Mouse (Mus musculus): ENCODE results near the gene Zfp710. TPM values are rescaled to one million over a fixed set of nuclear protein-coding genes. Genes with fewer than 3 reads are reported as not detected.

The Zfp710 gene
- polyA plus RNA-seq, 1 experiment from 2014 or later, result 22.6 TPM

- no peak overlapping the region; the same call in 1 of the 2 replicates for H3K27ac ChIP-seq (ENCODE audit: low read length)
- H3K4me1 ChIP-seq (ENCODE audit: insufficient read depth, low read length), result peaks cover 76% of the 10 kb centered on the region
- no peak overlapping the region for H3K9ac ChIP-seq (replicated peaks; ENCODE audit: low read length)
- H3K9me3 ChIP-seq (ENCODE audit: low read length), result no peaks in the 10 kb centered on the region
- ATAC-seq (ENCODE audit: low FRiP score, low TSS enrichment), result no peak
- H3K27me3 ChIP-seq (ENCODE audit: insufficient read depth, low read length), result no peaks in the 10 kb centered on the region
- WGBS, result 86% methylated on average over 9 of the region's 9 CpGs
- H3K4me3 ChIP-seq (ENCODE audit: low read length), result no peak overlapping the region
- no peaks in the 10 kb centered on the region for H3K36me3 ChIP-seq (ENCODE audit: insufficient read depth, low read length)
- H3K4me2 ChIP-seq (replicated peaks; ENCODE audit: low read depth, low read length), result no peak overlapping the region
Observed at GRCm38 (mm10) chr7:80053147-80053546, 28.5 kb downstream of the Zfp710 start.

DNA sequence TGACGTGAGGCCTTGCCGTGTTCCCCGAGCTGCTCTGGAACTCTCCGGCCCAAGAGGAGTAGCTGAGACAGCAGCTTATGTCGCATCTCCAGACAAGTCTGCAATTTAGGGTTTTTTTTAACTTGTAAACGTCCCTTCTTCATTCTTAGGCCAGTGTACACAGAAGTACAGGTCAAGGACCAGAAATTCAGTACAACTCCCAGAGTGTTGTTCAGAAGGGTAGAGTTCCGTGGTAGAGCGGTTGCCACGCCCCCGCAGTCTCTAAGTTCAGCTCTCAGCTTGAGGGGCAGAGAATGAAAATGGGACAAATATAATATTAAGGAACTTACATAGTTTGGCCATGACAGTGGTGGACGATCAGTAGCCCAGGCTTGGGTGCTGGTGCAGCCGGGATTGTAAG lies 31.2 kb downstream of the Zfp710 start:
- Histone ChIP-seq H3K4me1 (ENCODE audit: insufficient read depth, low read length) (peaks cover 76% of the 10 kb centered on the region), H3K9me3 (ENCODE audit: low read length) (no peaks in the 10 kb centered on the region), H3K27me3 (ENCODE audit: insufficient read depth, low read length) (no peaks in the 10 kb centered on the region), H3K4me2 (replicated peaks; ENCODE audit: low read depth, low read length) (no peak overlapping the region), H3K9ac (replicated peaks; ENCODE audit: low read length) (no peak overlapping the region), H3K4me3 (ENCODE audit: low read length) (no peak overlapping the region), H3K36me3 (ENCODE audit: insufficient read depth, low read length) (no peaks in the 10 kb centered on the region), H3K27ac (ENCODE audit: low read length) (peak overlapping the region; percentile 89; the same call in 1 of the 2 replicates)
- WGBS, result 65% methylated on average over 12 of the region's 12 CpGs
- ATAC-seq (ENCODE audit: low FRiP score, low TSS enrichment), result no peak

GRCm38 (mm10) chr7:80057002-80057691 lies 32.5 kb downstream of the Zfp710 start:
- Histone ChIP-seq H3K9me3 (ENCODE audit: low read length) (no peaks in the 10 kb centered on the region), H3K27ac (ENCODE audit: low read length) (peak overlapping the region; percentile 89), H3K4me1 (ENCODE audit: insufficient read depth, low read length) (peaks cover 71% of the 10 kb centered on the region), H3K36me3 (ENCODE audit: insufficient read depth, low read length) (no peaks in the 10 kb centered on the region), H3K4me3 (ENCODE audit: low read length) (no peak overlapping the region), H3K9ac (replicated peaks; ENCODE audit: low read length) (peak overlapping the region; percentile 46; the same call in 1 of the 2 replicates), H3K4me2 (replicated peaks; ENCODE audit: low read depth, low read length) (no peak overlapping the region), H3K27me3 (ENCODE audit: insufficient read depth, low read length) (no peaks in the 10 kb centered on the region)
- WGBS, result 33% methylated on average over 4 of the region's 4 CpGs
- ATAC-seq (ENCODE audit: low FRiP score, low TSS enrichment), result peak; percentile 64

GRCm38 (mm10) chr7:80057781-80058180 lies 33.2 kb downstream of the Zfp710 start:
- 0 out of 2 replicates have a peak overlapping the region, but pooled peaks have one; percentile 28 for H3K9ac ChIP-seq (replicated peaks; ENCODE audit: low read length)

DNA sequence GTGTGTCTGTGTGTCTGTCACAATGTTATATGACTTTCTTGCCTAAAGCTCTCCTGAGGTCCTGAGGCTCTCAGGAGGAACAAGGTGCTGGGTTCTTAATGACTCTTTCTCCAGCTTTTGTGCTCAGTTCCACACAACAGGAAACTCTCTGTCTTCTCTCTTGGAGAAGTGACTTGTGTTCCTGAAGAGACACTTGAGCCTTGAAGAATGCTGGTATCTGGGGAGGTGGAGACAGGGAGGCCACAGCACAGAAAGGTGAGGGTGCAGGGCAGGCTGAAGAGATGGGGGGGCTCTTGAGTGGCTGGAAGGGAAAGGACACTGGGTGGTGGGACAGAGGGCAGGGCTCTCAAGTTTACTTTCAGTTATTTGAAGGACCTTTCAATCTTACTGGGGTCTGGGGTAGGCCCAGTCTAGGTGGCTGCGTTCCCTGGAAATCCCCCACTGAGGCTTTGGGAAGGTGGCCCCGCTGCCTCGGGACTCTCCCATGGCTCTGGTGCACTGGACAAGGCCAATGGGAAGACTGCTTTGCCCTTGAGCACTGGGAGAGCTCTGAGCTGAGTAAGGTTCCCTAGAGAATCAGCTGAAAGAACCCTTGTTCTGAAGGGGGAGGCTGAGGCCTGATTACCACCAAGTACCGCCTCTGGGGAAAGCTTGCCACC lies 33.9 kb downstream of the Zfp710 start:
- no peak for ATAC-seq (ENCODE audit: low FRiP score, low TSS enrichment)
- Histone ChIP-seq H3K27me3 (ENCODE audit: insufficient read depth, low read length) (no peaks in the 10 kb centered on the region), H3K4me3 (ENCODE audit: low read length) (no peak overlapping the region), H3K9ac (replicated peaks; ENCODE audit: low read length) (peak overlapping the region; percentile 20; the same call in 1 of the 2 replicates), H3K9me3 (ENCODE audit: low read length) (no peaks in the 10 kb centered on the region), H3K27ac (ENCODE audit: low read length) (peak overlapping the region; percentile 89), H3K4me2 (replicated peaks; ENCODE audit: low read depth, low read length) (no peak overlapping the region), H3K36me3 (ENCODE audit: insufficient read depth, low read length) (no peaks in the 10 kb centered on the region), H3K4me1 (ENCODE audit: insufficient read depth, low read length) (peaks cover 64% of the 10 kb centered on the region)
- 76% methylated on average over 4 of the region's 4 CpGs for WGBS

More at GRCm38 (mm10) chr7:80057781-80058180, 33.2 kb downstream of the Zfp710 start:
- Histone ChIP-seq H3K9me3 (ENCODE audit: low read length) (no peaks in the 10 kb centered on the region), H3K4me3 (ENCODE audit: low read length) (no peak overlapping the region), H3K4me1 (ENCODE audit: insufficient read depth, low read length) (peaks cover 69% of the 10 kb centered on the region), H3K27ac (ENCODE audit: low read length) (peak overlapping the region; percentile 89), H3K36me3 (ENCODE audit: insufficient read depth, low read length) (no peaks in the 10 kb centered on the region), H3K4me2 (replicated peaks; ENCODE audit: low read depth, low read length) (no peak overlapping the region), H3K27me3 (ENCODE audit: insufficient read depth, low read length) (no peaks in the 10 kb centered on the region)
- 36% methylated on average over 14 of the region's 14 CpGs for WGBS
- no peak for ATAC-seq (ENCODE audit: low FRiP score, low TSS enrichment)

- H3K4me2 ChIP-seq (replicated peaks; ENCODE audit: low read depth, low read length), result no peak overlapping the region
- no peaks in the 10 kb centered on the region for H3K9me3 ChIP-seq (ENCODE audit: low read length)
- H3K4me1 ChIP-seq (ENCODE audit: insufficient read depth, low read length), result peaks cover 64% of the 10 kb centered on the region
- H3K27me3 ChIP-seq (ENCODE audit: insufficient read depth, low read length), result no peaks in the 10 kb centered on the region
- peak overlapping the region; percentile 89 for H3K27ac ChIP-seq (ENCODE audit: low read length)
- no peaks in the 10 kb centered on the region for H3K36me3 ChIP-seq (ENCODE audit: insufficient read depth, low read length)
- no peak overlapping the region for H3K4me3 ChIP-seq (ENCODE audit: low read length)
- ATAC-seq (ENCODE audit: low FRiP score, low TSS enrichment), result no peak
- WGBS, result 62% methylated on average over 13 of the region's 13 CpGs
- peak overlapping the region; percentile 20; the same call in 1 of the 2 replicates for H3K9ac ChIP-seq (replicated peaks; ENCODE audit: low read length)
Observed at GRCm38 (mm10) chr7:80059064-80059838, 34.6 kb downstream of the Zfp710 start.

- Histone ChIP-seq H3K4me3 (ENCODE audit: low read length) (no peak overlapping the region), H3K27me3 (ENCODE audit: insufficient read depth, low read length) (no peaks in the 10 kb centered on the region), H3K36me3 (ENCODE audit: insufficient read depth, low read length) (no peaks in the 10 kb centered on the region), H3K27ac (ENCODE audit: low read length) (peak overlapping the region; percentile 89), H3K9ac (replicated peaks; ENCODE audit: low read length) (no peak overlapping the region), H3K4me2 (replicated peaks; ENCODE audit: low read depth, low read length) (no peak overlapping the region), H3K4me1 (ENCODE audit: insufficient read depth, low read length) (peaks cover 64% of the 10 kb centered on the region), H3K9me3 (ENCODE audit: low read length) (no peaks in the 10 kb centered on the region)
- WGBS, result 68% methylated on average over 10 of the region's 10 CpGs
- no peak for ATAC-seq (ENCODE audit: low FRiP score, low TSS enrichment)
Observed at GRCm38 (mm10) chr7:80060012-80060778, 35.6 kb downstream of the Zfp710 start.

- no peak for ATAC-seq (ENCODE audit: low FRiP score, low TSS enrichment)
- H3K4me2 ChIP-seq (replicated peaks; ENCODE audit: low read depth, low read length), result no peak overlapping the region
- H3K4me1 ChIP-seq (ENCODE audit: insufficient read depth, low read length), result peaks cover 50% of the 10 kb centered on the region
- no peak overlapping the region for H3K9ac ChIP-seq (replicated peaks; ENCODE audit: low read length)
- H3K36me3 ChIP-seq (ENCODE audit: insufficient read depth, low read length), result no peaks in the 10 kb centered on the region
- H3K9me3 ChIP-seq (ENCODE audit: low read length), result no peaks in the 10 kb centered on the region
- no peak overlapping the region for H3K27ac ChIP-seq (ENCODE audit: low read length)
- H3K4me3 ChIP-seq (ENCODE audit: low read length), result no peak overlapping the region
- no peaks in the 10 kb centered on the region for H3K27me3 ChIP-seq (ENCODE audit: insufficient read depth, low read length)
- WGBS, result 89% methylated on average over 17 of the region's 17 CpGs
Observed at GRCm38 (mm10) chr7:80062083-80062826, 37.6 kb downstream of the Zfp710 start.

GRCm38 (mm10) chr7:80063244-80063643 lies 38.6 kb downstream of the Zfp710 start:
- Histone ChIP-seq H3K27me3 (ENCODE audit: insufficient read depth, low read length) (no peaks in the 10 kb centered on the region), H3K4me2 (replicated peaks; ENCODE audit: low read depth, low read length) (no peak overlapping the region), H3K9me3 (ENCODE audit: low read length) (no peaks in the 10 kb centered on the region), H3K9ac (replicated peaks; ENCODE audit: low read length) (no peak overlapping the region), H3K27ac (ENCODE audit: low read length) (no peak overlapping the region), H3K4me3 (ENCODE audit: low read length) (no peak overlapping the region), H3K36me3 (ENCODE audit: insufficient read depth, low read length) (no peaks in the 10 kb centered on the region), H3K4me1 (ENCODE audit: insufficient read depth, low read length) (peaks cover 44% of the 10 kb centered on the region)
- WGBS, result 64% methylated on average over 5 of the region's 5 CpGs
- no peak for ATAC-seq (ENCODE audit: low FRiP score, low TSS enrichment)

All from kidney, embryonic 16.5 days (tissue).